Mouse (Mus musculus): ENCODE data around the gene Coro1a. TPM values are rescaled to one million over a fixed set of nuclear protein-coding genes. Genes with fewer than 3 reads are reported as not detected.

Coro1a gene
- polyA plus RNA-seq, 1 experiment from 2014 or later = 37.7 TPM

DNA sequence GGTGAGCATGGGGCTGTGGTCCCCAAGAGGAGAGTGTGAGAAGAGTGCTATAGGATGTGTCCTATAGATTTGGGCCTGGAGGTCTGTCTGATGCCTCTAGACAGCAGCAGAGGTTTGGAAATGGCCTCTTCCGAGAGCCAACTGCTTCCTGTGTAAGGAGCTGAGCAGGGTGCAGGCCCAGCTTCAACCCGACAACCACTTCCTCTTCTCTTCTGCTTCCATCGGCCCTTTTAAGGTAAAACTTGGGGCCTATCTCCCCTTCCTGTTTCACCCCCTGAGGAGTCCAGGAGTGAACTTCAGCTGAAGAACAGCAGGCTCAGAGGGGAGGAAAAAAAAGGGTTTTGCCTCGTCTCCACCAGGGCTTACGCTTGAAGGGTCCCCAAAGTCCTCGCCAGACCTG lies 5.2 kb downstream of the Coro1a start:
- 0 out of 2 replicates have a peak, but pooled peaks cover 2% of the 10 kb centered on the region for H3K36me3 ChIP-seq (ENCODE audit: control insufficient read depth, insufficient read depth, low read length)
- no peak for ATAC-seq (ENCODE audit: insufficient number of reproducible peaks, low FRiP score, low TSS enrichment, low read depth)
- H3K27ac ChIP-seq (replicated peaks; ENCODE audit: low read depth, low read length) = no peak overlapping the region
- H3K9ac ChIP-seq (ENCODE audit: low read length) = no peak overlapping the region
- DNase-seq (ENCODE audit: low spot score) = no peak
- no peak overlapping the region for H3K4me2 ChIP-seq (ENCODE audit: low read depth, severe bottlenecking)
- no peak overlapping the region for H3K4me3 ChIP-seq (ENCODE audit: low read depth, low read length)
- H3K9me3 ChIP-seq (ENCODE audit: control insufficient read depth, low read length) = no peaks in the 10 kb centered on the region
- H3K27me3 ChIP-seq (ENCODE audit: control insufficient read depth, insufficient read depth, low read length) = peaks cover 5% of the 10 kb centered on the region; the same call in 1 of the 2 replicates
- 80% methylated on average over 6 of the region's 6 CpGs for WGBS
- peaks cover 8% of the 10 kb centered on the region for H3K4me1 ChIP-seq (ENCODE audit: control insufficient read depth, insufficient read depth, low read length)

DNA sequence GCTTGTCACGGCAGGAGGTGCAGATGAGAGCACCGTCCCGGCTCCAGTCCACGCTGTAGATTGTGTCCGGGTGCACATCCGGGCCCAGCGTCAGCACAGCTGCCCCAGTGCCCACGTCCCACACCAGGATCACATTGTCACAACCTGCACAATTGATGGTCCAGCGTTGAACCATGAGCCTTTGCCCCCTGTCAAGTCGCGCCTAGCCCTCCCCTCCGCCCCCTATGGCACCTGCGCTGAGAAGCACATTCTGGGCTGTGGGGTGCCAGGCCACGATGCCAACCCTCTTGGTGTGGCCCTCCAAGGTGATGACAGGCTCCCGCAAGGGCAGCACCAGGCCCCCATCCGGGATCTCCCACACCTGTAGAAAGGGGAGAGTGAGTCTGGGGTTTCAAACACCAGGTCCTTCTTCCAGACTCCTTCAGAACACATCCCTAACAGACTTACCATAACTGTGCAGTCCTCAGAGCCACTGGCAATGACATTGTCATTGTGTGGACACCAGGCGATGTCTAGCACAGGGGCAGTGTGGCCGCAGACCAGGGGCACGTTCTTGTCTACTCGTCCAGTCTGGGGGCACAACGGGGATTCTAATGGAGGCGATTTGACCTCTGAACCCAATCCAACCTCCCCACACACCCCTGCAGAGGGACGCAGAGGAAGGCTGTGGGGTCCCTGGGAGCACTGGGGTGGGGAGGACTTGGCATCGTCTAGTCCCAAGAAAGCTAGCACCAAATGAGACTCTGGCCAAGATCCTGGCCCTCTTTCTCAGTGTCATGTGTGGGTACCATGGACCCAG lies 5.8 kb downstream of the Coro1a start:
- no peak overlapping the region for H3K4me3 ChIP-seq (ENCODE audit: low read depth, low read length)
- WGBS = 57% methylated on average over 24 of the region's 24 CpGs
- H3K9ac ChIP-seq (ENCODE audit: low read length) = no peak overlapping the region
- 0 out of 2 replicates have a peak, but pooled peaks cover 2% of the 10 kb centered on the region for H3K36me3 ChIP-seq (ENCODE audit: control insufficient read depth, insufficient read depth, low read length)
- no peak overlapping the region for H3K4me2 ChIP-seq (ENCODE audit: low read depth, severe bottlenecking)
- peaks cover 5% of the 10 kb centered on the region; the same call in 1 of the 2 replicates for H3K27me3 ChIP-seq (ENCODE audit: control insufficient read depth, insufficient read depth, low read length)
- DNase-seq (ENCODE audit: low spot score) = no peak
- peaks cover 9% of the 10 kb centered on the region for H3K4me1 ChIP-seq (ENCODE audit: control insufficient read depth, insufficient read depth, low read length)
- H3K27ac ChIP-seq (replicated peaks; ENCODE audit: low read depth, low read length) = no peak overlapping the region
- H3K9me3 ChIP-seq (ENCODE audit: control insufficient read depth, low read length) = no peaks in the 10 kb centered on the region
- ATAC-seq (ENCODE audit: insufficient number of reproducible peaks, low FRiP score, low TSS enrichment, low read depth) = no peak

DNA sequence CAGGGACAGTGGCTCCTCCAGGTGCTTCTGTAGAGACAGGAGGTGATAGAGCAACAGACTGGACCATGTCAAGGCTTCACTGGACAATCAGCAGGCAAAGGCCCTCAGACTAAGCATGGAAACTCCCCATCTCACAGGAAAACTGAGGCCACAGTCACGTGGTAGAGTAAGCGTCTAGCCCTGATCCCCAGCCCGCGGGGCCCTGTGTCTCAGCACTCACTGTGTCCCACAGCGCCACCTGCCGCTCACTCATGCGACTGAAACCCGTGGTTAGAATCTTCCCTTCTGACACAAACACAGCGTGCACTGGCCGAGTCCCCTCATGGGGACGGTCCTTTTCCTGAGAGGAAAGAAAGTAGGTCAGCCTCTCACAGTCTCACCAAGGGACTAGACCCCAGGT lies 6.5 kb downstream of the Coro1a start:
- Histone ChIP-seq H3K4me2 (ENCODE audit: low read depth, severe bottlenecking) (no peak overlapping the region), H3K27me3 (ENCODE audit: control insufficient read depth, insufficient read depth, low read length) (peaks cover 5% of the 10 kb centered on the region; the same call in 1 of the 2 replicates), H3K4me1 (ENCODE audit: control insufficient read depth, insufficient read depth, low read length) (peaks cover 14% of the 10 kb centered on the region), H3K36me3 (ENCODE audit: control insufficient read depth, insufficient read depth, low read length) (0 out of 2 replicates have a peak, but pooled peaks cover 2% of the 10 kb centered on the region), H3K9me3 (ENCODE audit: control insufficient read depth, low read length) (no peaks in the 10 kb centered on the region), H3K27ac (replicated peaks; ENCODE audit: low read depth, low read length) (no peak overlapping the region), H3K9ac (ENCODE audit: low read length) (no peak overlapping the region), H3K4me3 (ENCODE audit: low read depth, low read length) (no peak overlapping the region)
- ATAC-seq (ENCODE audit: insufficient number of reproducible peaks, low FRiP score, low TSS enrichment, low read depth) (0 out of 2 replicates have a peak, but pooled peaks have one; percentile 40), DNase-seq (ENCODE audit: low spot score) (peak; percentile 93)
- WGBS = 3% methylated on average over 11 of the region's 11 CpGs

DNA sequence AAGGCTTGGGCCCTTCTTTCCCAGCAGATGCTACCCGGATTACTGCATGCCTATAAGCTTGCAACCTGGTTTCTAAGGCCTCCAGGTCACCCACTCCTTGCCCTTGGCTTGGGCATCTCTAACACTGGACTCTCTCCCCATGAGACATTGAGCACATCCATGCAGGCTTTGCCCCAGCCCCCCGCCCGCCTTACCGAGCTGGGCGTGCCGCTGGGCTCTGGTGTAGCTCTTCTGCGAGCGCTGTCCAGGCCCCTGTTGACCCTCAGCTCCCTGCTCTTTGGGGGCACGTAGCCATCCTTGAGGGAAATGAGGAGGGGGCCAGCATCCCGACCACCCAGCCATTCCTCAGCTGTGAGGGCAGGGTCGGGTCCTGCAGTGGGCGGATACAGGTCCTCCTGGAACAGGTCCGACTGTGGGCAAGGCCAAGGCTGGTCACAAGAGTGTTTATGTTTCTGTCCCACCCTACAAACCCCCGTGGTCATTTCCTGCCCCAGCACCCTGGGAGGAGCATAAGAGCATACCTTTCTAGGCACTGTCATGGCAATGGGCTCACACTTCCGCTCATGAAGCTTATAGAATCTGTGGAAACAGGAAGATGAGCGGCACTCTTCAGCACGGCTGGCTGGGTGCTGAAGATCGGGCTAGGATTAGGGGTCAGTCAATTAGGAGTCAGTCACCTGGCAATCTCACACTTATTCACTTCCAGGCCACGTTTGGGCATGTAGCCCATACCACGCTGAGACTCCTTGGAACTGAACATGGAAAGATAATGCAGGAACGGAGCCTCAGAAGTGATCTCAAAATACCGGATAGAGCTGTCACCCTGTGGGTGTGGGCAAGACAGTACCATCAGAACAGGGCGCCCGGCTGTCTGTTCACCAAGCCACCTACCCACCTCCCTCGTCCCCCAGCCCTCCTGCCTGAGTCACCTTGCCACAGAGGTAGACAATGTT lies 7.2 kb downstream of the Coro1a start:
- ATAC-seq (ENCODE audit: insufficient number of reproducible peaks, low FRiP score, low TSS enrichment, low read depth) (no peak), DNase-seq (ENCODE audit: low spot score) (no peak)
- no peak overlapping the region for H3K4me3 ChIP-seq (ENCODE audit: low read depth, low read length)
- peaks cover 5% of the 10 kb centered on the region; the same call in 1 of the 2 replicates for H3K27me3 ChIP-seq (ENCODE audit: control insufficient read depth, insufficient read depth, low read length)
- WGBS = 85% methylated on average over 25 of the region's 25 CpGs
- 0 out of 2 replicates have a peak, but pooled peaks cover 2% of the 10 kb centered on the region for H3K36me3 ChIP-seq (ENCODE audit: control insufficient read depth, insufficient read depth, low read length)
- peaks cover 14% of the 10 kb centered on the region for H3K4me1 ChIP-seq (ENCODE audit: control insufficient read depth, insufficient read depth, low read length)
- no peak overlapping the region for H3K27ac ChIP-seq (replicated peaks; ENCODE audit: low read depth, low read length)
- no peaks in the 10 kb centered on the region for H3K9me3 ChIP-seq (ENCODE audit: control insufficient read depth, low read length)
- no peak overlapping the region for H3K9ac ChIP-seq (ENCODE audit: low read length)
- H3K4me2 ChIP-seq (ENCODE audit: low read depth, severe bottlenecking) = no peak overlapping the region; the same call in 1 of the 2 replicates

DNA sequence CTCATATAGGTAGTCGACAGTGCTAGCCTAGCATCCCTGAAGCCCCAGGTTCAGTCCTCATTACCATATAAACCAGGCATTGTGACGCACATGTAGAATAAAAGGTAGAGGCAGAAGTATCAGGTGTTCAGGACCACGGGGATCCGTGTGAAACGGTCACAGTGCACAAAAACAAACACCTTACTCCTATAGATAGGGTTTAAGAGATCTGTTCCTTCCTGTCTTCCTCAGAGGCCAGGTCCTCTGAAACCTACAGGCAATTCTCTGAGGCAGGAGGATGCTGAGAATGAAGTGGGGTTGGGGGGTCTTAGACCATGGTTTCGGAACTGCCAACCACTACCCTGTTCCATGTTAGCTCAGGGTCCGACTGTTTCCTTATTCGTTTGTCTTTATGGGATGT lies 9.7 kb downstream of the Coro1a start:
- WGBS = 94% methylated on average over 8 of the region's 8 CpGs
- Histone ChIP-seq H3K9ac (ENCODE audit: low read length) (no peak overlapping the region), H3K4me3 (ENCODE audit: low read depth, low read length) (no peak overlapping the region), H3K9me3 (ENCODE audit: control insufficient read depth, low read length) (no peaks in the 10 kb centered on the region), H3K4me2 (ENCODE audit: low read depth, severe bottlenecking) (no peak overlapping the region), H3K36me3 (ENCODE audit: control insufficient read depth, insufficient read depth, low read length) (0 out of 2 replicates have a peak, but pooled peaks cover 2% of the 10 kb centered on the region), H3K27ac (replicated peaks; ENCODE audit: low read depth, low read length) (no peak overlapping the region), H3K27me3 (ENCODE audit: control insufficient read depth, insufficient read depth, low read length) (no peaks in the 10 kb centered on the region), H3K4me1 (ENCODE audit: control insufficient read depth, insufficient read depth, low read length) (peaks cover 9% of the 10 kb centered on the region; the same call in 1 of the 2 replicates)
- no peak for DNase-seq (ENCODE audit: low spot score)
- ATAC-seq (ENCODE audit: insufficient number of reproducible peaks, low FRiP score, low TSS enrichment, low read depth) = no peak

DNA sequence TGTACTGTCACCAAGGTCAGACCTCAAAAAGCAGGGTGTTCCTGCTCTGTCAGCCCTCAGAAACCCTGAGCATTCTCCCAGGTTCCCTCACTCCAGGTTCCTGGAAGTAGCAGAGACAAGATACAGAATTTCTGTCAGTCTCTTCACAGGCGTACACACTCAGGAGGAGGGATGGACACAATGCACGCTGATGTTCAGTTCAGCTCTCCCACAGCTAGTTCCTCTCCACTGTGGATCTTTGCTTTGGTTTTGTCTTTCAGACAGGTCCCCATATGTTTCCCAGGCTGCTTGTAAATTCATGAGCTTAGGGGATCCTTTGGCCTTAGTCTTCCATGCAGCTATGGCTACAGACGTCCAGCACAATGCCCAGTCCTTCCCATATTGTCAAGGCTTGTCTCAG lies 10.7 kb downstream of the Coro1a start:
- Histone ChIP-seq H3K4me3 (ENCODE audit: low read depth, low read length) (peak overlapping the region; percentile 84), H3K27ac (replicated peaks; ENCODE audit: low read depth, low read length) (no peak overlapping the region), H3K36me3 (ENCODE audit: control insufficient read depth, insufficient read depth, low read length) (peaks cover 6% of the 10 kb centered on the region; the same call in 1 of the 2 replicates), H3K27me3 (ENCODE audit: control insufficient read depth, insufficient read depth, low read length) (no peaks in the 10 kb centered on the region), H3K9me3 (ENCODE audit: control insufficient read depth, low read length) (no peaks in the 10 kb centered on the region), H3K9ac (ENCODE audit: low read length) (no peak overlapping the region; the same call in 1 of the 2 replicates), H3K4me2 (ENCODE audit: low read depth, severe bottlenecking) (peak overlapping the region; percentile 95), H3K4me1 (ENCODE audit: control insufficient read depth, insufficient read depth, low read length) (peaks cover 9% of the 10 kb centered on the region; the same call in 1 of the 2 replicates)
- DNase-seq (ENCODE audit: low spot score) (no peak), ATAC-seq (ENCODE audit: insufficient number of reproducible peaks, low FRiP score, low TSS enrichment, low read depth) (no peak)
- WGBS = 82% methylated on average over 3 of the region's 3 CpGs

DNA sequence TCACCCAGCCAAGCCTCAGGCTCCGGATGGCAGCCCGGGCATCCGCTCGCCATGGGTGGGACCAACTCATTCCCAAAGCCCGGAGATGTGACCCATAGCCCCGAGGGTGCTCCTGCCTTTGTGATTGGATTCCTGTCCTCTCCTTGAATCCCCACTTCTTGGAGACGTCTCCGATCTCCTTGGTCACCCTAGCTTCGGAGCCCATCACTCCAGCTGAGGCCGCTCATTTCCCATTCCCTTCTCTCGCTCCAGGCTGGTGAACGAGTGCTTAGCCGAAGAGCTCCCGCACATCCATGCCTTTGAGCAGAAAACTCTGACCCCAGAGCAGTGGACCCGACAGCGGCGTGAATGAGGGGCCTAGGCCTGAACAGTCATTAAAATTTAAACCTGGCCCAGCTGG lies 11.3 kb downstream of the Coro1a start:
- Histone ChIP-seq H3K27me3 (ENCODE audit: control insufficient read depth, insufficient read depth, low read length) (no peaks in the 10 kb centered on the region), H3K36me3 (ENCODE audit: control insufficient read depth, insufficient read depth, low read length) (peaks cover 6% of the 10 kb centered on the region; the same call in 1 of the 2 replicates), H3K27ac (replicated peaks; ENCODE audit: low read depth, low read length) (no peak overlapping the region), H3K4me2 (ENCODE audit: low read depth, severe bottlenecking) (peak overlapping the region; percentile 95), H3K9me3 (ENCODE audit: control insufficient read depth, low read length) (no peaks in the 10 kb centered on the region), H3K4me1 (ENCODE audit: control insufficient read depth, insufficient read depth, low read length) (peaks cover 9% of the 10 kb centered on the region; the same call in 1 of the 2 replicates), H3K9ac (ENCODE audit: low read length) (peak overlapping the region; percentile 69), H3K4me3 (ENCODE audit: low read depth, low read length) (peak overlapping the region; percentile 84)
- DNase-seq (ENCODE audit: low spot score) = no peak
- 3% methylated on average over 17 of the region's 17 CpGs for WGBS
- ATAC-seq (ENCODE audit: insufficient number of reproducible peaks, low FRiP score, low TSS enrichment, low read depth) = peak; percentile 6; the same call in 1 of the 2 replicates
